ENCODE assay signal across 8 mouse cellular contexts in the genomic region with DNA sequence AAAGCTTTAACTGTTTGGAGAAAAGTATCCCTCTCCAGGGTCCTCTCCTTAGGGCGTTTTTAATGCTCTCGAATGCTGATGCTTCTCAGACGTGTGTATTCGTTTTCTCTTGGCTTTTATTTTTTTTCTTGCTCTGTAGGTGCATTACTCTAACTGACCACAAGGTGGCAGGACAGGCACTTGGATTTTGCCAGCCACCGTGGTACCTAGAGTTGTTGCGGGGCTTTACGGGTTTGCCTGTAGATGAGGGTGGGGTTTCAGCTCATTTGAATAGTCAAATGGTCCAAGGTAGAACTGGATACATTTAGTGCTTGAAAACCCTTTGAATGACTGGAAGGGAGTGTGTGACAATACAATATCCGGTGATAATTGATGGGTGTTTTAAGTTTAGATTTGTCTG.
DNase-seq lines count a peak whose midpoint lies in the region; ATAC-seq lines count a peak whose summit lies in the region.

No protein-coding gene starts in this region.

- H3K4me3 ChIP-seq in intestine, embryonic 14.5 days (ENCODE audit: low read depth, low read length) = no peak overlapping the region
- H3K4me3 ChIP-seq in intestine, embryonic 15.5 days (replicated peaks) = no peak overlapping the region

- no peaks in the 10 kb centered on the region for H3K4me1 ChIP-seq in intestine, embryonic 14.5 days (replicated peaks; ENCODE audit: control insufficient read depth, insufficient read depth, low read length)
- H3K4me1 ChIP-seq in intestine, embryonic 15.5 days (replicated peaks) = no peaks in the 10 kb centered on the region

- ATAC-seq in intestine, embryonic 14.5 days (replicated peaks; ENCODE audit: low FRiP score, low TSS enrichment, low read depth) = no peak; the same call in 1 of the 2 replicates
- ATAC-seq in intestine, embryonic 15.5 days = no peak
- peak; percentile 62; the same call in 1 of the 2 replicates for ATAC-seq in monocyte, adult 5-6 weeks (replicated peaks; ENCODE audit: insufficient number of reproducible peaks, low FRiP score, low TSS enrichment, poor library complexity, severe bottlenecking)

- H3K9me3 ChIP-seq in intestine, embryonic 14.5 days (ENCODE audit: control insufficient read depth, low read length) = no peaks in the 10 kb centered on the region
- no peaks in the 10 kb centered on the region for H3K9me3 ChIP-seq in intestine, embryonic 15.5 days

- no peaks in the 10 kb centered on the region for H3K36me3 ChIP-seq in intestine, embryonic 14.5 days (ENCODE audit: control insufficient read depth, insufficient read depth, low read length)
- H3K36me3 ChIP-seq in intestine, embryonic 15.5 days = no peaks in the 10 kb centered on the region

- H3K9ac ChIP-seq in intestine, embryonic 14.5 days (ENCODE audit: low read length) = no peak overlapping the region
- no peak overlapping the region for H3K9ac ChIP-seq in intestine, embryonic 15.5 days

- no peak overlapping the region for H3K4me2 ChIP-seq in intestine, embryonic 14.5 days (ENCODE audit: low read length)
- H3K4me2 ChIP-seq in intestine, embryonic 15.5 days (replicated peaks) = no peak overlapping the region

- no peak overlapping the region for H3K27ac ChIP-seq in intestine, embryonic 14.5 days (ENCODE audit: low read depth)
- no peak overlapping the region for H3K27ac ChIP-seq in intestine, embryonic 15.5 days

- DNase-seq in intestine, embryonic 14.5 days (ENCODE audit: low spot score) = peak; percentile 77
- peak; percentile 85 for DNase-seq in ES-CJ7 (ENCODE audit: low read depth, low spot score)
- DNase-seq in c-Kit-positive CD71-negative TER-119-negative erythroid progenitor cells, embryonic 14.5 days (ENCODE audit: low read depth) = peak; percentile 23
- peak; percentile 72 for DNase-seq in forelimb bud, embryonic 11.5 days (ENCODE audit: low read depth, low spot score)
- DNase-seq in layer of hippocampus, postnatal 14 days (ENCODE audit: low spot score in 2 of 2) = peak; percentile 50 to 60
- DNase-seq in yolk sac, embryonic 10.5 days (ENCODE audit: low spot score) = peak; percentile 9

- H3K27me3 ChIP-seq in intestine, embryonic 14.5 days (replicated peaks; ENCODE audit: control insufficient read depth, insufficient read depth, low read length) = no peaks in the 10 kb centered on the region
- no peaks in the 10 kb centered on the region for H3K27me3 ChIP-seq in intestine, embryonic 15.5 days (replicated peaks)

- 7% methylated on average over 8 of the region's 8 CpGs for WGBS in intestine, embryonic 14.5 days
- 10% methylated on average over 8 of the region's 8 CpGs for WGBS in intestine, embryonic 15.5 days

Comparison
In these comparisons a context has a peak if more than half of its experiments do, and no peak if none do; other contexts are left out.
1. DNase-seq: peak in every context shown above with its lines; median percentile 85 in ES-CJ7; 77 in intestine, embryonic 14.5 days; 72 in forelimb bud, embryonic 11.5 days; 55 in layer of hippocampus, postnatal 14 days; 23 in c-Kit-positive CD71-negative TER-119-negative erythroid progenitor cells, embryonic 14.5 days; 9 in yolk sac, embryonic 10.5 days.